Mouse (Mus musculus): ENCODE measurements at regions not wholly inside any gene's neighbourhood (a gene's known extent, or its start where the extent isn't known, plus 50 kb on each side); places are given as distances from the start of the nearest gene placed in this dataset.

- no peak for ATAC-seq (ENCODE audit: insufficient read depth, low FRiP score, low read depth)
Measured at GRCm38 (mm10) chr2:169049947-169050346, 94.6 kb upstream of the Zfp64 start.

DNA sequence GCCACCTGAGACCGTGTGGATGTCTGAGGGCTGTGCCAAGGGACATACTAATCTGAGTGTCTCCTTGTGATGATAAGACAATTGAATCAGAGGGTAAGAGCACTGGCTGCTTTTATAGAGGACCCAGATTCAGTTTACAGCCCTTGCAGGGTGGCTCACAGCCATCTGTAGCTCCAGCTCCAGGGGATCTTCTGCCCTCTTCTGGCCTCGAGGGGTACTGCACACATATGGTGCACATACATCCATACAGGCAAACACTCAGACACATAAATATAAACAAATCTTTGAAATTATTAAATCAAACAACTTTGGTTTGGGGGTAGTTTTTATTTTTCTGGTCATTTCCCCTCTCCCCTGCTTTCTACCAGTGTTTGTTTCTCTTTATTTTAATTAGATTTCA is 86.4 kb upstream of the Zfp64 start:
- Histone ChIP-seq H3K4me1 (no peaks in the 10 kb centered on the region), H3K27me3 (replicated peaks) (no peaks in the 10 kb centered on the region), H3K4me2 (no peak overlapping the region), H3K9me3 (0 out of 2 replicates have a peak, but pooled peaks cover 3% of the 10 kb centered on the region), H3K36me3 (no peaks in the 10 kb centered on the region), H3K4me3 (replicated peaks) (no peak overlapping the region), H3K27ac (no peak overlapping the region), H3K9ac (no peak overlapping the region)
- WGBS: 78% methylated on average over 2 of the region's 2 CpGs
- ATAC-seq (ENCODE audit: insufficient read depth, low FRiP score, low read depth): no peak

More at GRCm38 (mm10) chr2:169049947-169050346, 94.6 kb upstream of the Zfp64 start:
- no peaks in the 10 kb centered on the region for H3K36me3 ChIP-seq
- 86% methylated on average over 14 of the region's 14 CpGs for WGBS
- H3K4me3 ChIP-seq (replicated peaks): no peak overlapping the region
- no peak overlapping the region for H3K27ac ChIP-seq
- no peak overlapping the region for H3K9ac ChIP-seq
- H3K9me3 ChIP-seq: no peaks in the 10 kb centered on the region
- H3K4me2 ChIP-seq: no peak overlapping the region
- H3K4me1 ChIP-seq: no peaks in the 10 kb centered on the region
- H3K27me3 ChIP-seq (replicated peaks): no peaks in the 10 kb centered on the region

DNA sequence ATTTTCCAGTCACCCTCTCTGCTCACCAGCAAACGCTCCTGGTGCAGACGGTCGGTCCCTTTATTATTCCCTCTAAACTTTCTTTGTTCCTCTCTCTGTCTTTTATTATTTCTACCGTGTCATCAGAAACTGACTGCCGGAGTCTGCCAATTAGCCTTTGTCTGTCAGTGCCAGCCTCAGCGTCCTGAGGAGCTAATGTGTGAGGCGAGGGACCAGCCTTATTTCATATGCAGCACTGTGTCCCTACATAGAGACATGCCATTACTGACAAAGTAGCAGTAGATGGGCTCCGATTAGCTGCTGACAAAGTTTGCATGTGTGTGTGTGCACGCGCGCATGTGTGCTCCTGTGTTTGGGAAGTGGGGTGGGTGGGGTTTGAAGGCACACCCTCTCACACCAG is 82.6 kb upstream of the Zfp64 start:
- no peak overlapping the region for H3K4me2 ChIP-seq
- 83% methylated on average over 11 of the region's 11 CpGs for WGBS
- H3K9ac ChIP-seq: no peak overlapping the region
- no peak for ATAC-seq (ENCODE audit: insufficient read depth, low FRiP score, low read depth)
- no peaks in the 10 kb centered on the region for H3K27me3 ChIP-seq (replicated peaks)
- H3K36me3 ChIP-seq: no peaks in the 10 kb centered on the region
- no peaks in the 10 kb centered on the region for H3K4me1 ChIP-seq
- 0 out of 2 replicates have a peak, but pooled peaks cover 3% of the 10 kb centered on the region for H3K9me3 ChIP-seq
- no peak overlapping the region for H3K4me3 ChIP-seq (replicated peaks)
- H3K27ac ChIP-seq: no peak overlapping the region

GRCm38 (mm10) chr2:169037519-169037918 is 82.1 kb upstream of the Zfp64 start:
- 86% methylated on average over 9 of the region's 9 CpGs for WGBS
- no peaks in the 10 kb centered on the region for H3K4me1 ChIP-seq
- no peak overlapping the region for H3K4me2 ChIP-seq
- no peak overlapping the region for H3K27ac ChIP-seq
- 0 out of 2 replicates have a peak, but pooled peaks cover 3% of the 10 kb centered on the region for H3K9me3 ChIP-seq
- H3K27me3 ChIP-seq (replicated peaks): no peaks in the 10 kb centered on the region
- H3K9ac ChIP-seq: no peak overlapping the region
- no peaks in the 10 kb centered on the region for H3K36me3 ChIP-seq
- no peak overlapping the region for H3K4me3 ChIP-seq (replicated peaks)
- no peak for ATAC-seq (ENCODE audit: insufficient read depth, low FRiP score, low read depth)

GRCm38 (mm10) chr2:169035315-169035714 is 79.9 kb upstream of the Zfp64 start:
- H3K4me2 ChIP-seq: no peak overlapping the region
- H3K9me3 ChIP-seq: no peaks in the 10 kb centered on the region
- H3K4me1 ChIP-seq: no peaks in the 10 kb centered on the region
- H3K9ac ChIP-seq: no peak overlapping the region
- H3K27ac ChIP-seq: no peak overlapping the region
- no peak for ATAC-seq (ENCODE audit: insufficient read depth, low FRiP score, low read depth)
- H3K27me3 ChIP-seq (replicated peaks): no peaks in the 10 kb centered on the region
- no peak overlapping the region for H3K4me3 ChIP-seq (replicated peaks)
- no peaks in the 10 kb centered on the region for H3K36me3 ChIP-seq
- WGBS: 28% methylated on average over 3 of the region's 3 CpGs

GRCm38 (mm10) chr2:169033997-169034396 is 78.6 kb upstream of the Zfp64 start:
- no peak; the same call in 1 of the 2 replicates for ATAC-seq (ENCODE audit: insufficient read depth, low FRiP score, low read depth)
- 56% methylated on average over 18 of the region's 18 CpGs for WGBS
- Histone ChIP-seq H3K9me3 (no peaks in the 10 kb centered on the region), H3K4me1 (no peaks in the 10 kb centered on the region), H3K4me3 (replicated peaks) (no peak overlapping the region), H3K27me3 (replicated peaks) (no peaks in the 10 kb centered on the region), H3K36me3 (no peaks in the 10 kb centered on the region), H3K27ac (no peak overlapping the region), H3K4me2 (no peak overlapping the region), H3K9ac (no peak overlapping the region)

DNA sequence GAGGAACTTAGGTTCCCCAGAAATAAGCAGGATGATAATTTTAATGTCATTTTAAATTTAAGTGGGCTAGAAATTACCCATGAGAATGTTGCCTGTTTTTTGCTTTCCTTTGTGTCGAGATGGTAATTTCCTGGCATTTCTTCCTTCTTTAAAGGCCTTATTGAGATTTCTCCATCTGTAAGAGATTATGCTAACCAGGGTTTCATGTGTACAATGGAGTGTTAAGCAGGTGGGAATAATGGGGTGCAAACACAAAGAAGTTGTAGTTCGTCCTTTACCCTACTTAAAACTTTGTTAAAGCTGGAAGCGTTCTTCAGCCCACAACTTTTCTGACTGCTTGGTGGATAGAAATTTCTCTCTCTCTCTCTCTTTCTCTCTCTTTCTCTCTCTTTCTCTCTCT is 77.8 kb upstream of the Zfp64 start:
- no peak overlapping the region for H3K9ac ChIP-seq
- H3K27ac ChIP-seq: no peak overlapping the region
- 78% methylated on average over 3 of the region's 3 CpGs for WGBS
- H3K4me1 ChIP-seq: no peaks in the 10 kb centered on the region
- no peaks in the 10 kb centered on the region for H3K9me3 ChIP-seq
- H3K27me3 ChIP-seq (replicated peaks): no peaks in the 10 kb centered on the region
- H3K36me3 ChIP-seq: no peaks in the 10 kb centered on the region
- no peak overlapping the region for H3K4me2 ChIP-seq
- H3K4me3 ChIP-seq (replicated peaks): no peak overlapping the region
- ATAC-seq (ENCODE audit: insufficient read depth, low FRiP score, low read depth): no peak

DNA sequence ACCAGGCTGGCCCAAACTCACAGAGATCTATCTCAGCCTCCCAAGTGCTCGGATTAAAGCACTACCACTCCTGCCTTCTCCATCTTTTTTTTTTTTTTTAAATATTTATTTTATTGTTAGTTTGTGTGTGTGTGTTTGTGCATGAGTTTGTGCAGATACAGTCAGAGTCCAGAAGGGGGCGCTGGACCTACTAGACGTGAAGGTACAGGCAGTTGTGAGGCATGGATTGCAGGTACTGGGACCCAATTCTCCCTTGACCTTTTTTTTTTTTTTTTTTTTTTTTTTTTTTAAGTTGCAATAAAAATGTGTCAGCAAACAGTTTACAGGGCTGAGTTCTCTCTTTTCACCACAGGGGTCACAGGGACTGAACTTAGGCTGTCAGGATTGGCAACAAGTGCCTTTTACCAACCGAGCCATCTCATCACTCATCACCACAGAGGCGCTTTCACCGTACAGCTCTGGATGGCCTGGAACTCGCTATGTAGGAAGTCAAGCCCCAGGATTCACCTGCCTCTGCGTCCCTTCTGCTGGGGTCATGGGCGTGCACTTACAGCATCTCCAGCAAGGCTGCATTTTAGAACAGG is 73.2 kb upstream of the Zfp64 start:
- Histone ChIP-seq H3K36me3 (no peaks in the 10 kb centered on the region), H3K4me2 (no peak overlapping the region), H3K27me3 (replicated peaks) (no peaks in the 10 kb centered on the region), H3K4me3 (replicated peaks) (no peak overlapping the region), H3K9ac (no peak overlapping the region), H3K27ac (no peak overlapping the region), H3K4me1 (no peaks in the 10 kb centered on the region), H3K9me3 (no peaks in the 10 kb centered on the region)
- no peak for ATAC-seq (ENCODE audit: insufficient read depth, low FRiP score, low read depth)
- WGBS: 59% methylated on average over 9 of the region's 9 CpGs

DNA sequence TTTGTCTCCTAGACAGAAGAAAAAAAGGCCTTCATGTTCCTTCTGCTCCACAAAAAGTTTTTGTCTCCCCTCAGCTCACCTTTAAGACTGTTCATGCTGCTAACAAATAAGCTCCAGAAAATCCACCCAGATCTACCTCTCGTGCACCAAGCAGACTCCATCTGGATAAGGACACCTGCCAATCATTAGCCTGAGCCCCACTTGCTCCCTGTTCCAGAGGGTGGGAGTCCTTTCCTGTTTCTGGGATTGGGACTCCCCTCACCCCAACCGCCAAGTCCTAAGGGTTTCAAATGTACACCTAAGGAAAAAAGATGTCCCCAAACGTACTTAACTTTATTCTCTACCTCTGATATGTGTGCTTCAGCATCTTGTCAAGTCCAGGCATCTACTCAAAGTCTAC is 63.6 kb upstream of the Zfp64 start:
- no peak overlapping the region for H3K4me2 ChIP-seq
- H3K9me3 ChIP-seq: no peaks in the 10 kb centered on the region
- H3K4me3 ChIP-seq (replicated peaks): no peak overlapping the region
- WGBS: 64% methylated on average over 3 of the region's 3 CpGs
- no peak for ATAC-seq (ENCODE audit: insufficient read depth, low FRiP score, low read depth)
- no peak overlapping the region for H3K27ac ChIP-seq
- H3K27me3 ChIP-seq (replicated peaks): no peaks in the 10 kb centered on the region
- H3K4me1 ChIP-seq: no peaks in the 10 kb centered on the region
- no peak overlapping the region for H3K9ac ChIP-seq
- H3K36me3 ChIP-seq: no peaks in the 10 kb centered on the region

- Histone ChIP-seq H3K27me3 (replicated peaks) (no peaks in the 10 kb centered on the region), H3K4me2 (no peak overlapping the region), H3K4me1 (no peaks in the 10 kb centered on the region), H3K9ac (no peak overlapping the region), H3K9me3 (no peaks in the 10 kb centered on the region), H3K4me3 (replicated peaks) (no peak overlapping the region), H3K36me3 (no peaks in the 10 kb centered on the region), H3K27ac (no peak overlapping the region)
- no peak for ATAC-seq (ENCODE audit: insufficient read depth, low FRiP score, low read depth)
- 59% methylated on average over 9 of the region's 9 CpGs for WGBS
Measured at GRCm38 (mm10) chr2:169010271-169010670, 54.9 kb upstream of the Zfp64 start.

GRCm38 (mm10) chr2:169008756-169009155 is 53.4 kb upstream of the Zfp64 start:
- WGBS: 76% methylated on average over 20 of the region's 20 CpGs
- Histone ChIP-seq H3K9me3 (no peaks in the 10 kb centered on the region), H3K27me3 (replicated peaks) (no peaks in the 10 kb centered on the region), H3K4me1 (no peaks in the 10 kb centered on the region), H3K27ac (no peak overlapping the region), H3K36me3 (no peaks in the 10 kb centered on the region), H3K4me2 (no peak overlapping the region), H3K4me3 (replicated peaks) (no peak overlapping the region), H3K9ac (no peak overlapping the region)
- no peak for ATAC-seq (ENCODE audit: insufficient read depth, low FRiP score, low read depth)

- Histone ChIP-seq H3K9ac (no peak overlapping the region), H3K27ac (no peak overlapping the region), H3K9me3 (no peaks in the 10 kb centered on the region), H3K4me2 (no peak overlapping the region), H3K4me3 (replicated peaks) (no peak overlapping the region), H3K27me3 (replicated peaks) (no peaks in the 10 kb centered on the region), H3K36me3 (no peaks in the 10 kb centered on the region), H3K4me1 (no peaks in the 10 kb centered on the region)
- no peak for ATAC-seq (ENCODE audit: insufficient read depth, low FRiP score, low read depth)
- WGBS: 50% methylated on average over 9 of the region's 9 CpGs
Measured at GRCm38 (mm10) chr2:169008333-169008732, 52.9 kb upstream of the Zfp64 start.

DNA sequence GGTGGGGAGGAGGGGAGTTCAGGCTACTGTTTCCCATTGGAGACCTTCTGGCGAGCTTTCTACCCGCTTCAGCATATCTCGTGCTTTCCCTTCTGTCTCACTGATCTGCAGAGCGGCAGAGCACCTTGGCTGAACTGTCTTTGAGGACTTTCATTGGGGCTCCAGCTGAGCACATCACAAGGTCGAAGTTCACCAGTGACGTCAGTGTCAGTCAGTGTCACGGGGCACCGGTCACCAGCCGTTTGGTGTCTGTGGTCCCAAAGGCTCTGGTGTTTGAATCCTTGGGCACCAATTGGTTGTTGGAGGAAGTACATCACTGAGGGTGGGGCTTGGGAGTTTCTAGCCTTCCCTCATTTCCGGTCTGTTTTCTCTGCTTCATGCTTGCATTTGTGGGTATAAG is 51.2 kb upstream of the Zfp64 start:
- ATAC-seq (ENCODE audit: insufficient read depth, low FRiP score, low read depth): no peak
- Histone ChIP-seq H3K4me2 (no peak overlapping the region), H3K9me3 (no peaks in the 10 kb centered on the region), H3K4me3 (replicated peaks) (no peak overlapping the region), H3K27me3 (replicated peaks) (no peaks in the 10 kb centered on the region), H3K4me1 (no peaks in the 10 kb centered on the region), H3K9ac (no peak overlapping the region), H3K36me3 (no peaks in the 10 kb centered on the region), H3K27ac (no peak overlapping the region)
- 87% methylated on average over 10 of the region's 10 CpGs for WGBS

Data from stomach, embryonic 15.5 days (tissue).